Mouse (Mus musculus) retina, adult 2 months (tissue): ENCODE data around the gene Olfr1006.
"Not testable (repeated sequence)": the region's sequence is repeated elsewhere in the genome, so short reads cannot be mapped to it uniquely, and the experiment has no call there.

Experiments
- DNase-seq: peaks from one replicate; pipeline ENCODE4 v3.0.0-alpha.2; 2012; ENCODE audit warnings: low read depth, low spot score

Olfr1006 gene

DNA sequence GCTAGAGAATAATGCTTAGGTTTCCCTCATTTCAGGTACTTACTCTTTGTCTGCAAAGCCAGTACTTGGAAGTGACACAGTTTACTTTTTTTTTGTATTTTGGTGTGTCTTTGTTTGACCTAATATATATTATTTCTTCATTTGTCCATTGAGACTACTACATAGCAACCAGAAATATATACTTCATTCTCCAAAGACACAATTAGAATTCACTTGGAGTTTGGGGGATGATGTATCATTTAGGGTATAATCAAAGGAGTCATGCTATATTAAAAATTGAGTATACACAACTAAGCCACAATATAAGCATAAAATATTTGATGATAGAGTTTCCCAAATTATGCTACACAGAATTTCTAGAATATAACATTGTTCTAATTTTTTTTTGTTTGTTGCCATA is at the start of gene Olfr1006:
Olfr1006 (minus strand) TSS at position 101 of the 400 bp plus-strand sequence.
- no peak for DNase-seq

DNA sequence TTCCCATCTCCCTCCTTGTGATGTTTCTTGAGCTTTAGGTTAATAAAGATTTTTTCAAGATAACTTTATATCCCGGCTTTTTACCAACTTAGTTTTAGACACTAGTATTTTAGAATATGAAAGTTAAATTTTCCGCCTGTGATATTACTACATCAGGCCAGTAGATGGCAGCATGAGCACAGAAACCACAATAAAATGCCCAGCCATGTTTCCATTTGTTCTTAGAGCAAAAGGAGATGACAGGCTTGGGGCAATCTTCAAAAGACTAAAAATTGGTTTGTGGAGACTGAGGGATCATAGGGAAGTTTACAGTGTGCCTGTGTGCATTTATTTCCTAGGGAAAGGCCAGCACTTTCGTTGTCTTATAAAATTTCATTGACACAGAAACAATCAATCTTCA is 47.2 kb upstream of the Olfr1006 start:
- peak; percentile 6 for DNase-seq

DNA sequence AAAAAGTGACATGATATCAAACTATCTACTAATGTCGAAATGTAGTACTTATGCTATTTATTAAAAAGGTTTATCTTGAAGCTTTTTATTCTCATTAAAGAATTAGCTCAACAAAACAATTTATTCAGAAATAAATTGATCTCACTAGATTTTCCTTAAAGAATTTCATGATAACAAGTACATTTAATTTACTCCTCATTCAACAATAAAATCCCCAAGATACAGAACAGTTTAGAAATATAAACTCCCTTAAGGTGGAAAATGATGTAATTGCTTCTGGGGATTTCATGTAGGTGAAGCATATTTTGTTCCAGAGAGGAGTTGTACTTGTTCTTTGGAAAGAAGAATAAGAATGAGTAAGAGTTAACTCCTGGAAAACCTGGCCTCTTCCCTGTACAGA is 36.6 kb upstream of the Olfr1006 start, which contains the start of gene Olfr1009:
Olfr1009 (plus strand) TSS at position 301 of the 400 bp plus-strand sequence.
- no peak for DNase-seq

DNA sequence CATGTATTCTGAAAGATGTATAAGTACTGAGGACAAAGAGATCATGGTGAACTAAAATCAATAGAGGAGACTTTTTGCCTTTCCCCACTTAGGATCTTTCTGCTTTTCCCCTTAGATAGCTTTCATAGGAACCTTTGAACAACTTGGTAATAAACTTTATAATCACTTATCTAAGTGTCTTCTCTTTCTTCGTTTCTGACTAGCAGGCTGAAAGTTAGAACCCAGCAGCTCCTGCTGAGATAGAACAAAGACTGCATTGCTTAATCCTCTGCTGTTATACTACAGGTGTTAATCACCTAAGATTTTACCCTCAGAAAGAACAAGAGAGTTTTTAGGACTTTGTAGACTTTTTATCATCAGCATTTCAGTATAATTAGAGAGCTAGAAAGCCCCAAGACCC is 32.6 kb upstream of the Olfr1006 start:
- no peak for DNase-seq

DNA sequence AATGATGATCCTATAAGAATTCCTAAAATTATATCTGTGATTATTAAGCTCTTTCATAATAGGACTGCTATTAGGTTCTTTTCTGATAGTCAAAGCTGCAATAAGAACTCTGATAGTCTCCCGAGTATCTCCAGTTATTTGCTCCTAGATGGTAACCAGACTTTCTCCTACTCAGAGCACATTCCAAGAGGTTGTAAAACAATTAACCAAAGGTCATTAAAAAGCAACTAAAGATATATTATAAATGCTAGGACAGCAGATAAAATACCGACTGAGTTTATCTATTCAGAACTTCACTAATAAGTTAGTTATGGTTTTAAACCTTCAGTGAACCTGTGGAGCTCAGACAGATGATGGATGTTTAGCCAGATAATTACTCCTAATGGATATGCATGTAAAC is 32.1 kb upstream of the Olfr1006 start:
- not testable (repeated sequence) for DNase-seq

DNA sequence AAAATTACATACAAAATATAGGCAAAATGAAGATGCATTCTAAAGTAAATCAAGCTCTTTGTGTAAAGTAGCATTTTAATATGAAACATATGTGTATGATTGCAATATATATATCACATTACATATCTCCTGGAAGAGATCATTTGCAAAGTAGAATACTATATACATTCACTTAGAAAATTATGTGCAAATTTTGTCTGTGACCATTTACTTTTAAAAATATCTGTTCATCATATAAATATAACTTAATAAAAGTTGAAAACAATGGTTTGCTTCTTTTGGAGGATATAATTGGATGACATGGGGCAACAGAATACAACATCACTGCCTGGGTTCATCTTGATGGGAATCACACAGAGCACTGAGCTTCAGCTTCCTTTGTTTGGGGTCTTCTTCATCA is 10.6 kb upstream of the Olfr1006 start, which contains the start of gene Olfr1008:
Olfr1008 (plus strand) TSS at position 301 of the 400 bp plus-strand sequence.
- no peak for DNase-seq

DNA sequence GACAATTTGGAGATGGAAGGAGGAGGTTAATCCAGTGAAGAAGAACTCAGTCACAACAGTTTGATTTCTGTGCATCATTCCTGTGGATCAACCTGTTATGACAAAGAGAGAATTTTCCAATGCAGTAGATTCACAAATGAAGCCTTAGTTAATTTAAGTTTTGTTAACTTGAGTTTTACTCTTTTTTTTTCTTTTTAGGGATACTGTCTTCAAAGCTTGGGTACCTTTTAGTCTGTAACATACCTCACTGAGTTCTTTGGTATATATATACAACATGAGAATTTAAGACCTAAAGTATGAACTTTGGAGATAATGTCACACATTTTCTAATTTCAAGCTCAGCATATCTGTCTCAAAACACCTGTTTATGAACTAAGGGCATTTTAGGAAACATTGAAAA is 14.2 kb downstream of the Olfr1006 start, which contains the start of gene Olfr154:
Olfr154 (minus strand) TSS at position 101 of the 400 bp plus-strand sequence.
- not testable (repeated sequence) for DNase-seq

DNA sequence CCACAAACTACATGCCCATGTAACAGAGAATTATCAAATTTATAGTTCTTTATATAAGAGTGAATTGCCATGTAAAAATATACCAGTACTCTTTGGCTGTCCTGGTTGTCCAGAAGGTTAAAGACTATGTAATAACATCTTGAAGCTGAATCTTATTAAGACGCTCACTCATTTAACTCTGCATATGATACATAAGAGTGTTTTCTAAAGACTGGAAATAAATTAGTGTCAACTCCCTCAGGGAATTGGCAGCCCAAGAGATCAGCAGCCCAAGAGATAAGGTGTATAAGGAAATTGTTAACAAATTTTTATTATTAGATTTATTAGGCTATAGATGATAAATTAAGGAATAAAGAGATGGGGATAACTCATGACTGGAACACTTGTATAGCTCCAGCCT is 28.0 kb downstream of the Olfr1006 start, which contains the start of gene Olfr1002:
Olfr1002 (minus strand) TSS at position 101 of the 400 bp plus-strand sequence.
- DNase-seq: no peak
